Mouse (Mus musculus) embryonic fibroblast, embryonic 13.5 days (primary cell): ENCODE data around the gene Cep170b. TPM values are rescaled to one million over a fixed set of nuclear protein-coding genes. Genes with fewer than 3 reads are reported as not detected.

Experiments
- H3K27ac ChIP-seq: 2 replicates; pipeline ENCODE4 v1.5.1; 2012; ENCODE audit warnings: low read length, control low read depth, inconsistent platforms; ENCODE audit not compliant: insufficient read depth
- H3K4me1 ChIP-seq: 2 replicates; pipeline ENCODE4 v1.6.1; 2011; ENCODE audit warnings: low read length; ENCODE audit not compliant: control insufficient read depth, insufficient read depth
- H3K4me3 ChIP-seq: 2 replicates; pipeline ENCODE4 v1.5.1; 2011; ENCODE audit warnings: mild to moderate bottlenecking, control low read depth, low read length; ENCODE audit not compliant: insufficient read depth
- CTCF ChIP-seq: IDR thresholded peaks from 2 replicates; pipeline ENCODE4 v1.5.1; 2011; ENCODE audit warnings: mild to moderate bottlenecking, control low read depth, low read length, moderate library complexity, borderline replicate concordance; ENCODE audit not compliant: insufficient read depth
- POLR2A ChIP-seq: IDR thresholded peaks from 2 replicates; pipeline ENCODE4 v1.6.1; 2011; ENCODE audit warnings: low read depth, mild to moderate bottlenecking, control low read depth, low read length, moderate library complexity
- polyA plus RNA-seq: library from polyadenylated mRNA; stranded (reverse); fragments of >200 nt; gene quantifications from 2 replicates; pipeline ENCODE4 v1.2.4, GENCODE M21; 2011; ENCODE audit warnings: low read depth; ENCODE audit not compliant: missing spikeins, insufficient read length

The Cep170b gene
- polyA plus RNA-seq, 1 experiment: 55.0 TPM

- Histone ChIP-seq H3K4me1 (no peaks in the 10 kb centered on the region; the same call in 1 of the 2 replicates), H3K27ac (no peak overlapping the region; the same call in 1 of the 2 replicates), H3K4me3 (peak overlapping the region; percentile 71)
- TF ChIP-seq CTCF: no peak
- TF ChIP-seq POLR2A: no peak
Measured at GRCm38 (mm10) chr12:112723028-112723330, 2.7 kb downstream of the Cep170b start.

DNA sequence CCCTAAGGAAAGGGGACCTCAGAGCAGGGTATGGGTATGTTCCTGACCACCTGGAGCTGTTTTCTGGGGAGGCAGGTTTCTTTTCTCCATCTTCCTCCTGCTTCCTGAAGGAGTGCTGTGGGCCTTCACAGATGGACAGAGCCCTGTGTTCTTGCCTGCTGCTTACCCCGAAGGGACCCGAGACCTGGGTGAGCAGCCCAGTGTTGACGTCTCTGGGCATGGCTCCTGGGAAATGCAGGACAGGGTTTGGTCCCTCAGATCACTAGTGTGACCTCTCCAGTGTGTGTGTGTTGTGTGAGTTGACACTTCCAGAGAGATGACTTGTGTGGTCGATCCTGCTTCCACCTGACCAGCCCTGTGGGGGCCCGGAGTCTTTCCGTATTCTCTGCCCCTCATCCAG lies 3.2 kb downstream of the Cep170b start:
- H3K4me3 ChIP-seq: peak overlapping the region; percentile 71
- no peak overlapping the region for H3K27ac ChIP-seq
- no peak for TF ChIP-seq POLR2A
- TF ChIP-seq CTCF: no peak
- H3K4me1 ChIP-seq: no peaks in the 10 kb centered on the region; the same call in 1 of the 2 replicates

GRCm38 (mm10) chr12:112724077-112724805 lies 4.0 kb downstream of the Cep170b start:
- no peak overlapping the region for H3K27ac ChIP-seq
- no peaks in the 10 kb centered on the region; the same call in 1 of the 2 replicates for H3K4me1 ChIP-seq
- no peak overlapping the region for H3K4me3 ChIP-seq
- TF ChIP-seq POLR2A (no peak), CTCF (no peak)

GRCm38 (mm10) chr12:112727801-112728200 lies 7.5 kb downstream of the Cep170b start:
- TF ChIP-seq POLR2A: no peak
- TF ChIP-seq CTCF: no peak
- H3K4me1 ChIP-seq: no peaks in the 10 kb centered on the region; the same call in 1 of the 2 replicates
- no peak overlapping the region for H3K4me3 ChIP-seq
- H3K27ac ChIP-seq: no peak overlapping the region

- no peak for TF ChIP-seq CTCF
- TF ChIP-seq POLR2A: no peak
Measured at GRCm38 (mm10) chr12:112730808-112731207, 10.6 kb downstream of the Cep170b start.

DNA sequence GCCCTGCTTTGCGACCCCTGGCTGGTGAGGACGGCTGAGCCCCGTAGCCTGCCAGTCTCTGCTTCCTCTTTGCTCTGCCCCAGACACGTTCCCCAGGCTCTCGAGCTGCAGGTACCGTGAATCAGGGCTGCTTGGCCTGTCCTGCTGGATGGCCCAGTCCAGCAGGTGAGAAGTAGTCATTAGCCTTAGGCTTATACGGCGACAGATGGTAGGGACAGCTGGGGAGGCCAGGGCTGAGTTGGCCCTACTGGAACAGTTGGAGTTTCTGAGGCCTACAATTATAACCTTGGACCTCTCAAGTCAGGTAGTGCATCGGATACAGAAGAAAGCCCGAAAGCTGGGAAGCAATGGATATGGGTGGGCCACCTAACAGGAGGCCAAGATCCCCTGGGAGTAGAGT lies 12.3 kb downstream of the Cep170b start:
- Histone ChIP-seq H3K27ac (no peak overlapping the region), H3K4me3 (no peak overlapping the region), H3K4me1 (no peaks in the 10 kb centered on the region)
- no peak for TF ChIP-seq POLR2A
- TF ChIP-seq CTCF: no peak

More at GRCm38 (mm10) chr12:112730808-112731207, 10.6 kb downstream of the Cep170b start:
- H3K4me1 ChIP-seq: no peaks in the 10 kb centered on the region
- no peak overlapping the region for H3K27ac ChIP-seq
- H3K4me3 ChIP-seq: no peak overlapping the region

- TF ChIP-seq CTCF (no peak), POLR2A (no peak)
- Histone ChIP-seq H3K4me3 (no peak overlapping the region), H3K4me1 (no peaks in the 10 kb centered on the region), H3K27ac (no peak overlapping the region)
Measured at GRCm38 (mm10) chr12:112734108-112734820, 14.0 kb downstream of the Cep170b start.

DNA sequence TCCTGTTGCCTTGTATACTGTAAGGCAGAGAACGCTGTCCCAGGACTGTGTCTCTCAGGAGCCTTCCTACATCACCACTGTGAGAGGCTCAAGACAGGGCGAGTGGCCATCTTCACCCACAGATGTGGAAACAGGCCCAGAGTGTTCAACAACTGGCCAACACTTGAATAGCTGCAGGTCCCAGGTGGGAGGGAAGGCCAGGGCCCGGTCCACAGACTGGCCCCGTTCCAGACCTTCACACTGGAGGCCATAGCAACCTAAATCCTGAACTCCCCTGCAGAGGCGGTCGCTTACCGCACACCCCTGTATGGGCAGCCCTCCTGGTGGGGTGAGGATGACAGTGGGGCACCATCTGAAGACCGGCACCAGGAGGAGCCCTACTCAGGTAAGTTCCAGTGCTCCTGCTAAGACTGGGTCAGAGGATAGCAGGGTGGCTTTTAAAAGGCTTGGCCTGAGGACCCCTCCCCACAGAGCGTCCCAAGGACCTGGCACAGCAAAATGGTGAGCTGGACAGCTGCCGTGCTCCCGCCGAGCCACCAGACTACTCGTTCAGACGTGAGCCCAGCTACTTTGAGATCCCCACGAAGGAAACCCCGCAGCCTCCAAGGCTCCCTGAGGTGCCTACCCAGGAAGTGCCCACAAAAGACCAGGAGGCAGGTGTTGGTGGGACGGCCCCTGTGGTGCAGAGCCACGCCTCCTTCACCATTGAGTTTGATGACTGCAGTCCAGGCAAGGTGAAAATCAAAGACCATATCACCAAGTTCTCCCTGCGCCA lies 14.8 kb downstream of the Cep170b start:
- no peak overlapping the region for H3K27ac ChIP-seq
- no peak overlapping the region for H3K4me3 ChIP-seq
- H3K4me1 ChIP-seq: no peaks in the 10 kb centered on the region
- TF ChIP-seq POLR2A (no peak), CTCF (no peak)

DNA sequence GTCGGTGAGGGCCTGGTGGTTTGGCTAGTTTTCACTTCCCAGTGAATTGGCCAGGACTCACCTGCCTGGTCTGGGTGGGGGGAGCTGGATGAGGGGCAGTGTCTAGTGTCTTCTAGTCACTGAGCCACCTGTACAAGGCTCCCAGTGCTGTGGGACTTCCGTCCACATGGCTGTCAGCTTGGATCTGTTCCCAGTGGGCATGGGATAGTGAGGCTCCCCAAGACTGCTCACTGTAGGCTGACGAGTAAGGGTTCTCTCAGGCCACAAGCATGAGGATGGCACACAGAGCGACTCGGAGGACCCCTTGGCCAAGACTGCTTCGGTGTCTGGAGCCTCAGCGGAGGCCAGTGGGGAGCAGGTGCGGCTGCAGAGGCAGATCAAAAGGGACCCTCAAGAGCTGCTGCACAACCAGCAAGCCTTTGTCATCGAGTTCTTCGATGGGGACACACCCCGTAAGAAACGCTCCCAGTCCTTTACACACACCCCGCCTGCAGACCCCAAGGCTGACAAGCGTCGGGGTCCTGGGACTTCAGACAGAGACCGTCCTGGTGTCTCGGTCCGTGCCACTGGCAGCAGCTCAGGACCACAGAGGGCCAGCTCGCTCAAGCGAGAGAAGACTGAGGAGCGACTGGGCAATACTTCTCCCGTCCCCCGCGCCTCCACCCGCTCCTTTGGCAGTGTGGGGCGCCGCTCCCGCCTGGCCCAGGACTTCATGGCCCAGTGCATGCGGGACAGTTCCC lies 15.8 kb downstream of the Cep170b start:
- Histone ChIP-seq H3K4me3 (no peak overlapping the region), H3K27ac (no peak overlapping the region), H3K4me1 (no peaks in the 10 kb centered on the region)
- no peak for TF ChIP-seq CTCF
- no peak for TF ChIP-seq POLR2A
